Mouse (Mus musculus): ENCODE measurements around the gene Zgpat.

Gene Zgpat

DNA sequence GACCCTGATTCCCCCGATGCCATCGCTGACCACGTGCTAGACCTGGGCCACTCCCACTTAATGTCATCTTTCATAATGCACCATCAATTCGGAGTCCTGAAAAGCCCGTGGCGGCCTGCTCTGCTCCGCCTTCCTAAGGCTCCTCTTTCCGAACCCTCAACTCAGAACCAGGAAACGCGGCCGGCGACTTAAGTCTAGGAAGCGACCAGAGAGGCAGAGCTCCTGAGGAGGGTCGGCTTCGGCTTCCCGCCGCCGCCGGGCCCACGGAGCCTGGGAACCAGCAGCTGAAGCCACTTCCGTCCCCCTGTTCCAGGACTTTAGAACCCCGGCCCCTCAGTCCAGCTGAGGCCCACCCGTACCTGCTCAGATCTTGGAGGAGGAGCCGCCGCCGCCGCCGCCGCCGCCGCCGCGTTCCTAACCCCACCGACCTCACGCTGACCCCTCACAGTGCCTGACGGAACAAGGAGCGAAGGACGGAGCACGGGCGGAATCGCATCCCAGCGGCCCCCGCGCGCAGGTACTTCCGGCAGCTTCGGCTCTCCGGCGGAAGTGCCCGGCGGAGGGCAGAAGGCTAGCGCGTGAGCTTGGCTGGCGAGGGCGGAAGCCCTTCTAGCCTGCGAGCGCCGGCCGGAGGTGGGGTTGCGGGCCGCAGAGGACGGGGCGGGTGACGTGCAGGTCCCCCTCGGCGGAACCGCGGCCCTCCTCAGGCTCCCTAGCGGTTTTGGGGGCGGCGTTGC lies at the start of gene Zgpat, which contains the start of gene Arfrp1:
TSS of gene Zgpat (plus strand) at position 69 of the 737 bp plus-strand sequence.
TSS of gene Arfrp1 (minus strand) at position 545 of the 737 bp plus-strand sequence.
- CTCF ChIA-PET = interaction anchor here in 3 of 4 experiments (0.7 to 1.4 kb wide), 12 partner anchors 10 to 314 kb away, joined by 3 to 6 read pairs (median 3); partner anchors contain the start of genes Ppdpf (in 3 of the 3), Rtel1 (in 1 of the 3) and Tpd52l2 (in 1 of the 3)
- POLR2A ChIA-PET = interaction anchor here (0.5 to 2.3 kb wide), 45 partner anchors 9 to 314 kb away, joined by 3 to 14 read pairs (median 4); partner anchors contain the start of genes Rtel1 (in 3 of the 4), Dnajc5 (in 2 of the 4), Lime1 (in 2 of the 4) and Ppdpf (in 2 of the 4)

DNA sequence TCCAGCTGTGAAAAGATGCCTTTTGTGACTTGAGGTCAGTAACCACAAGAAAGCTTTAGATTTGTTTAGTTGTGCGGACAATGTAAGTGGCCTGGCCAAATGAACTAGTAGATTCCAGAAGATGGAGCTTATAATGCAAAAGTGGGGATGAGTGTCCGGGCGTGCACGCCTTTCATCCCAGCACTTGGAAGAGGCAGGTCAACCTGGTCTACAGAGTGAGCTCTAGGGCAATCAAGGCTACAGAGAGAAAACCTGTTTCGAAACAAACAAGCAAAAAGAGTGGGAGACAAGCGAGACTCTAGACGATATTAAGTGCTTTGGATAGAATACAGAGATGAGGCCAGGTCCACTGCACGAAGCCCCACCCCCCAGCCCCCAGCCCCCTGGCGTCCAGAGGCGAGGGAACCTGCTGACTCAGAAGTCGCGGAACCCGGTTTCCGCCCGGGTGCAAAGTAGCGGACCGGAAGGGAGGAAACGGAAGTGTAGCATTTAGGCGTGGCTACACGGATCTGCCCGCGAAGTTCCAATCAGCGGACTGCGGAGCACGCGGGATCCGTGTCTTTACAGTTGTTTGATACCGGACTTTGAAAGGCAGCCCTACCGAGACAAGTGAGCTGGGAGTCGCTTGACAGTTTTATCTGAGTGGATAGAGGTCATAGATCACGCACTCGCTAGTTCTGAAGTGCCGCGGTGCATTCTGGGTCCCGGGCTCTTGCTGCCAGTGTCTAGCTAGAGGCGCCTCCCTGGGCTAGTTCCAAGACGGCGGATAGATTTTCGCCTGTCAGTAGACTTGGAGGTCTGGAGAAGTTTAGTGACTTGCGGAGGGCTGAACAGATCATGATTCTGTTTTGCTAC lies 45.3 kb upstream of the Zgpat start, which contains the start of gene Rtel1:
TSS of gene Rtel1 (plus strand) at position 492 of the 855 bp plus-strand sequence.
- CTCF ChIA-PET = interaction anchor here (0.6 to 3.2 kb wide), 14 partner anchors 12 to 359 kb away, joined by 3 to 16 read pairs (median 4); partner anchors contain the start of genes Ppdpf (in 4 of the 4), Arfrp1 (in 1 of the 4) and Zgpat (in 1 of the 4)
- POLR2A ChIA-PET = interaction anchor here (0.6 to 9.0 kb wide), 46 partner anchors 8 to 1144 kb away, joined by 3 to 103 read pairs (median 4); partner anchors contain the start of genes Arfrp1 (in 3 of the 4), Ppdpf (in 3 of the 4), Zgpat (in 3 of the 4) and Fndc11 (in 2 of the 4)

- POLR2A ChIA-PET = interaction anchor here (0.6 to 9.0 kb wide), 33 partner anchors 7 to 281 kb away, joined by 3 to 103 read pairs (median 5); partner anchors contain the start of genes Arfrp1 (in 3 of the 4), Zgpat (in 3 of the 4), Ppdpf (in 2 of the 4) and Fndc11 (in 1 of the 4)
- CTCF ChIA-PET = interaction anchor here (0.6 to 3.2 kb wide), 11 partner anchors 12 to 359 kb away, joined by 3 to 16 read pairs (median 4); partner anchors contain the start of gene Ppdpf (in 3 of the 4)
Observed at GRCm38 (mm10) chr2:181320103-181320499, 44.6 kb upstream of the Zgpat start.

GRCm38 (mm10) chr2:181322136-181322535 lies 42.6 kb upstream of the Zgpat start:
- ChIA-PET POLR2A (interaction anchor here in 3 of 4 experiments (1.1 to 9.0 kb wide), 15 partner anchors 10 to 198 kb away, joined by 3 to 103 read pairs (median 4); partner anchors contain the start of genes Dnajc5 (in 1 of the 3) and Ppdpf (in 1 of the 3)), CTCF (interaction anchor here (0.5 to 1.5 kb wide), 5 partner anchors 12 to 135 kb away, joined by 3 to 5 read pairs (median 3); partner anchors contain the start of gene Ppdpf (in 1 of the 4))

DNA sequence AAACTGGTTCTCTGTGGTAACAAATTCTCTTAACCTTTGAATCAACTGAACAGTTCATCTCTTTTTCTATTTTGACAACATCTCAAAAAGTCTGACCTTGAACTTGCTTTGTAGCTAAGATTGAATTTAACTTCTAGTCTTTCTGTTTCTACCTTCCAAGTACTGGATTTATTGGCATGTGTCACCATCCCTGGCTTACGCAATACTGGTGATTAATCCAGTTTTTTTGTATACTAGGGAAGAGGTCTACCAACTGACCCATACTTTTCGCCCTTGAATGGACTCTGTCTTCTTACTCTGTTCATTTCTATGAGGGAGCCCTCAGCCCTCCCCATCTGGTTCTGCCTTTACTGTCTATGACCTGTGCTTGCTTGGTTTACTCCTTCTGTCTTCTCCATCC lies 38.6 kb upstream of the Zgpat start:
- ChIA-PET POLR2A (interaction anchor here in 2 of 4 experiments (1.1 to 9.0 kb wide), 3 partner anchors 6 to 31 kb away, joined by 3 to 103 read pairs (median 22); no protein-coding TSS in a partner anchor), CTCF (no interaction called here)

- CTCF ChIA-PET = interaction anchor here in 3 of 4 experiments (0.7 to 3.3 kb wide), 7 partner anchors 13 to 175 kb away, joined by 3 to 43 read pairs (median 7); partner anchors contain the start of genes Ppdpf (in 2 of the 3) and Rtel1 (in 1 of the 3)
- POLR2A ChIA-PET = interaction anchor here (0.6 to 7.2 kb wide), 30 partner anchors 9 to 421 kb away, joined by 3 to 103 read pairs (median 4); partner anchors contain the start of genes Arfrp1 (in 2 of the 4), Rtel1 (in 2 of the 4), Dnajc5 (in 1 of the 4) and Ppdpf (in 1 of the 4)
Observed at GRCm38 (mm10) chr2:181332542-181332941, 32.2 kb upstream of the Zgpat start.

DNA sequence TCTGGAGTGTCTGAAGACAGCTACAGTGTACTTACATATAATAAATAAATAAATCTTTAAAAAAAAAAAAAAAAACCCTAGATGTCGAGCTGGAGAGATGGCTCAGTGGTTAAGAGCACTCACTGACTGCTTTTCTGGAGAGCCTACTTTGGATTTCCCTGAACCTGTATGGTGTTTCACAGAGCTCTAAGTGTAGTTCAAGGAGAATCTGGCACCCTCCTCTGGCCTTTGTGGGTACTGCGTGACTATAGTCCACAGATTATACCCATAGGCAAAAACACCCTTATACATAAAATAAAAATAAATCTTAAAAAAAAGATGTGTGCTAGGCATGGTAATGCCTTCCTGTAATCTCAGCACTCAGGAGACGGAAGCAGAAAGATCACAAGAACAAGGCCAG lies 30.7 kb upstream of the Zgpat start:
- CTCF ChIA-PET = interaction anchor here (0.6 to 3.3 kb wide), 35 partner anchors 9 to 449 kb away, joined by 3 to 43 read pairs (median 4); partner anchors contain the start of genes Ppdpf (in 3 of the 4), Rtel1 (in 1 of the 4) and Tcea2 (in 1 of the 4)
- POLR2A ChIA-PET = interaction anchor here in 3 of 4 experiments (0.6 to 7.2 kb wide), 24 partner anchors 8 to 223 kb away, joined by 3 to 103 read pairs (median 6); partner anchors contain the start of genes Ppdpf (in 2 of the 3), Zgpat (in 2 of the 3), Arfrp1 (in 1 of the 3) and Rtel1 (in 1 of the 3)

DNA sequence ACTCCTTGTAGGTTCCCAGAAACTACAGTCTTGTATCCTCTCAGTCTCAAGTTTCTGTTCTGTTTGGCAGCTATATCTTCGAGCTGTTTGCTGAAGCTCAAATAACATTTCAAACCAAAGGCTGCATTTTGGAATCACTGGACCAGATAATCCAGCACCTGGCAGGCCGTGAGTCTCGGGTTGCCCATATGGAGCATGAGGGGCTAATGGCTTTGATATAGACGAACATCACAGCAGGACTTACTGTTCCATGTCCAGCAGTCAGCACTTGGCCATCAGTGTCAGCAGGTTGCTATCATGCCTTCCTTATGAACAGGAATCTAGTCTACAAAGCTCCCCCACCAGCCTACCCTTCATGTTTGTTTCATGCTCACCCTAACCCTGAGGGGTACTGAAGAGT lies 24.3 kb upstream of the Zgpat start:
- ChIA-PET CTCF (no interaction called here), POLR2A (interaction anchor here in 1 of 4 experiments (0.9 to 3.8 kb wide), 4 partner anchors 11 to 111 kb away, joined by 3 to 25 read pairs (median 5); no protein-coding TSS in a partner anchor)

DNA sequence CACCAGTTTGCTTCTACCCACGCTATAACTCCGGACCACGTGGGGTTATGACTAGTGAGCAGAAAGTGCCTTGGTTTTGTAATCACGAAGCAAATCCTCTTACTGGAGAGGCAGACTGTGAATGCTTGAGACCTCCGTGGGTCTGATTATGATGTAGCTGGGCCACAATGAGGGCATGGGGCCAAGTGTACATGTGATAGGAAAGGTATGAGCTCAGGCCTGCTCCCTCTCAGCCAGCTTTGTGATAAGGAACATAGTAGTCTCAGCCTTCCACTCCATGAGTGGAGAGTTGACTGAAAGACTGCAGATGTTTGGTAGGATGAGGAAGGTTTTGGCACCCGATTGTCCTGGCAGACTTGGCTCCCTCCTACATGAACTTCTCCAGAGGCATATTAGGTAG lies 22.0 kb upstream of the Zgpat start:
- ChIA-PET POLR2A (interaction anchor here in 2 of 4 experiments (0.8 to 1.1 kb wide), 2 partner anchors 25 to 654 kb away, joined by 3 to 8 read pairs; no protein-coding TSS in a partner anchor), CTCF (no interaction called here)

- CTCF ChIA-PET = interaction anchor here in 3 of 4 experiments (1.1 to 2.3 kb wide), 5 partner anchors 13 to 171 kb away, joined by 3 to 8 read pairs (median 4); no protein-coding TSS in a partner anchor
- POLR2A ChIA-PET = interaction anchor here (0.5 to 5.1 kb wide), 24 partner anchors 8 to 467 kb away, joined by 3 to 29 read pairs (median 4); partner anchors contain the start of genes Arfrp1 (in 2 of the 4), Zgpat (in 2 of the 4), Rtel1 (in 1 of the 4) and Tcea2 (in 1 of the 4)
Observed at GRCm38 (mm10) chr2:181356780-181357179, 7.9 kb upstream of the Zgpat start.

DNA sequence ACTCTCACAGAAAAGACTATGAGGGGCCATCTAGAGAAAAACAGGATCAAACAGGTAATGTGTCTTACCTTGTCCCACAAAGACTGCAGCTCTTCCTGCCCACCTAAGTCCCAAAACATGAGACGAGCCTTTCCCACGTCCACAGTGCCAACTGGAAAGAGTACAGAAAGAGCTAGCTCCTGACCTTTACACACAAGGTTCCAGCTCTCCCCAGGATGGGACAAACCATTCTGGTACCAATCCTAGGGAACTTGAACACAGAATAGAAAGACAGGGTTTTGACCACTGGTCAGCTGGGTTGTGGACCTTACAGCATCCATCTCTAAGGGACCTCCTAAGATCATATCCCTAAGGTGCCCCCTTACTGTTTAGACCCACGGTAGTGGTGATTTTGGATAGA lies 782 bp upstream of the Zgpat start:
- ChIA-PET POLR2A (interaction anchor here in 3 of 4 experiments (0.5 to 2.3 kb wide), 7 partner anchors 12 to 235 kb away, joined by 3 to 9 read pairs (median 6); partner anchors contain the start of genes Dnajc5 (in 1 of the 3), Samd10 (in 1 of the 3) and Tpd52l2 (in 1 of the 3)), CTCF (no interaction called here)

DNA sequence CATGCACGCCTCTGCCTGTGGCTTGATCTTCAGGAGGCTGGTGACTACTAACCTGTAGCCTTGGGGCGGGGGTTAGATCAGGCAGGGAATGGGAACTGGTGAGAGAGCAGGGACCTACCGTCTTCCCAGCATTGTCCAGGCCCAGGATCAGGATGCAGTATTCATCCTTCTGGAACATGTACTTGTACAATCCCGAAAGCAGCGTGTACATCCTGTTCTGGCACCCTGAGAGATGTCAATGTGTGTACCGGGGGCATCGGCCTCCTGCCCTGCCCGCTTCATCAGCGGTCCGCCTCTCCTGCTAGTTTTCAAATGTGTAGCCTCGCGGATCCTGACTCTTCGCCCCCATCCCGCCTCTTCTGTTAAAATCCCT lies 255 bp upstream of the Zgpat start:
- ChIA-PET POLR2A (interaction anchor here (0.6 to 2.3 kb wide), 16 partner anchors 8 to 314 kb away, joined by 3 to 14 read pairs (median 5); partner anchors contain the start of genes Rtel1 (in 3 of the 4), Ppdpf (in 1 of the 4) and Tpd52l2 (in 1 of the 4)), CTCF (interaction anchor here in 1 of 4 experiments (0.9 to 1.3 kb wide), 4 partner anchors 45 to 314 kb away, joined by 3 to 6 read pairs (median 4); partner anchors contain the start of genes Ppdpf and Rtel1)

- ChIA-PET POLR2A (interaction anchor here (0.5 to 2.3 kb wide), 43 partner anchors 9 to 313 kb away, joined by 3 to 14 read pairs (median 4); partner anchors contain the start of genes Rtel1 (in 3 of the 4), Lime1 (in 2 of the 4), Ppdpf (in 2 of the 4) and Abhd16b (in 1 of the 4)), CTCF (interaction anchor here (0.6 to 1.4 kb wide), 11 partner anchors 11 to 313 kb away, joined by 3 to 6 read pairs (median 3); partner anchors contain the start of genes Ppdpf (in 3 of the 4) and Tpd52l2 (in 1 of the 4))
Observed at GRCm38 (mm10) chr2:181365655-181366075, 937 bp downstream of the Zgpat start.

GRCm38 (mm10) chr2:181370001-181370400 lies 5.3 kb downstream of the Zgpat start:
- POLR2A ChIA-PET = interaction anchor here in 3 of 4 experiments (0.6 to 2.2 kb wide), 21 partner anchors 10 to 310 kb away, joined by 3 to 7 read pairs (median 4); partner anchors contain the start of genes Dnajc5 (in 2 of the 3), Abhd16b (in 1 of the 3), Lime1 (in 1 of the 3) and Rtel1 (in 1 of the 3)
- CTCF ChIA-PET = interaction anchor here (0.5 to 1.8 kb wide), 49 partner anchors 10 to 902 kb away, joined by 3 to 13 read pairs (median 3); partner anchors contain the start of genes Ppdpf (in 2 of the 4), Abhd16b (in 1 of the 4), Fndc11 (in 1 of the 4) and Helz2 (in 1 of the 4)

GRCm38 (mm10) chr2:181375787-181376186 lies 11.1 kb downstream of the Zgpat start:
- POLR2A ChIA-PET = interaction anchor here in 1 of 4 experiments (0.7 to 2.7 kb wide), 8 partner anchors 11 to 283 kb away, joined by 3 to 9 read pairs (median 4); partner anchors contain the start of genes Arfrp1 and Zgpat
- CTCF ChIA-PET = interaction anchor here in 2 of 4 experiments (0.6 to 1.2 kb wide), 2 partner anchors 19 to 421 kb away, joined by 3 read pairs; no protein-coding TSS in a partner anchor

GRCm38 (mm10) chr2:181377230-181377629 lies 12.5 kb downstream of the Zgpat start:
- CTCF ChIA-PET = no interaction called here
- POLR2A ChIA-PET = interaction anchor here in 2 of 4 experiments (0.8 to 2.7 kb wide), 4 partner anchors 9 to 224 kb away, joined by 3 to 9 read pairs (median 6); partner anchors contain the start of genes Arfrp1 (in 1 of the 2) and Zgpat (in 1 of the 2)

Data from embryonic stem cell, embryonic (primary cell).